Comparison of ENCODE assay signal across 8 mouse cellular contexts in the genomic region with DNA sequence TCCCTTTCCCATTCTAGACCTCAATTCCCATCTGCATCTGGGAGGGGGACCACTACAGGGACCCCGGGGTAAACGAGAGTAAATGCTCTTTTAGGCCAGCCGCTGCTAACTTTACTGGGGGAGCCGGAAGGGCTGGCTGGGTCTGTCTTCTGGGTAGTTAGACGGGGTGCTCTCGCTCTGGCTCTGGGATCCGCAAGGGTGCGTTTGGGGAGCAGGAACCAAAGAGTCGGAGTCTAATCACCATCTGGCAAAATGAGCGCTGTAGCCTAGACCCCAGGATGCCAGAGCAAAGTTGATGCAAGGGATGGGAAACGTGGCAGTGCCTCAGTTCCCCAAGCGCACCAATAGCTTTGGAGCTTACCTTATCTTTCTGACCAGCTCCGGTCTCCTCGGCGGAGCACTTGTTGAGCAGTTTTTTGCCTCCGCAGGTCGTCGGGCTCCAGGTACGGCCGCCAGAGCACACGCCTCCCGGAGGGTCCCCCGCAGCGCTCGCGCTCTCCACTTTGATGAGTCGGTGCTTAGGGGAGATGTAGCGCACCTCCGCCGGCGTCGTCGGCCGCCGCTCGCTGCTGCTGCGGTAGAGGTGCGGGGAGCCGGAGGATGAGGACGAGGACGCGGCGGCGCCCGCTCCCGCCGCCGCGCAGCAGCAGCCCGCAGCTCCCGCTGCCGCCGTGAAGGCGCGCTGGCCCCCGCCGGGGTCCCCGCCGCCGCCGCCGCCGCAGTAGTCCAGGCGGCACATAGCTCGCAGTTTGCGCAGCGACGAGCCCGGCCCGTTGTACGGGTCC. TPM values are rescaled to one million over a fixed set of nuclear protein-coding genes. Genes with fewer than 3 reads are reported as not detected.
A peak's percentile ranks its signal among the peaks of the same experiment; 100 is the strongest.
DNase-seq lines count a peak whose midpoint lies in the region; ATAC-seq and TF ChIP-seq lines count a peak whose summit lies in the region.

No protein-coding gene starts in this region.

- intact Hi-C loops in gastrocnemius, adult 2 months (cut with DNase I) = loop anchor here (5.0 kb wide), 1 partner anchor 62 kb away; no protein-coding TSS in a partner anchor

- peak overlapping the region; percentile 98 for H3K4me2 ChIP-seq in kidney, embryonic 15.5 days
- peak overlapping the region; percentile 92 for H3K4me2 ChIP-seq in midbrain, embryonic 16.5 days (ENCODE audit: low read length)

- TF ChIP-seq POLR2A in ES-Bruce4 (IDR thresholded peaks at IDR 0.05; ENCODE audit: insufficient read depth, low read length) = no peak

- H3K27me3 ChIP-seq in ES-Bruce4 (ENCODE audit: control insufficient read depth, insufficient read depth, low read length, poor library complexity, severe bottlenecking) = peaks cover 10% of the 10 kb centered on the region
- peaks cover 30% of the 10 kb centered on the region for H3K27me3 ChIP-seq in forebrain, embryonic 10.5 days (ENCODE audit: poor library complexity, severe bottlenecking)
- no peaks in the 10 kb centered on the region for H3K27me3 ChIP-seq in kidney, embryonic 15.5 days
- H3K27me3 ChIP-seq in midbrain, embryonic 16.5 days (ENCODE audit: control insufficient read depth, insufficient read depth, low read depth, low read length) = peaks cover 4% of the 10 kb centered on the region; the same call in 1 of the 2 replicates

- no peaks in the 10 kb centered on the region for H3K4me1 ChIP-seq in ES-Bruce4 (ENCODE audit: control insufficient read depth, insufficient read depth, low read length)
- H3K4me1 ChIP-seq in forebrain, embryonic 10.5 days = peaks cover 78% of the 10 kb centered on the region
- peaks cover 67% of the 10 kb centered on the region for H3K4me1 ChIP-seq in kidney, embryonic 15.5 days
- H3K4me1 ChIP-seq in midbrain, embryonic 16.5 days (ENCODE audit: control insufficient read depth, insufficient read depth, low read length) = peaks cover 34% of the 10 kb centered on the region

- H3K4me3 ChIP-seq in gastrocnemius, adult 2 months = peak overlapping the region; percentile 87
- peak overlapping the region; percentile 89 for H3K4me3 ChIP-seq in ES-Bruce4 (ENCODE audit: low read depth, low read length)
- H3K4me3 ChIP-seq in forebrain, embryonic 10.5 days = peak overlapping the region; percentile 82
- H3K4me3 ChIP-seq in kidney, embryonic 15.5 days (replicated peaks) = peak overlapping the region; percentile 82
- H3K4me3 ChIP-seq in midbrain, embryonic 16.5 days (ENCODE audit: low read depth, low read length) = peak overlapping the region; percentile 82

- DNase-seq in gastrocnemius, adult 2 months = no peak
- DNase-seq in gastrocnemius, postnatal 25 days = no peak
- no peak for DNase-seq in forebrain, embryonic 10.5 days (ENCODE audit: extremely low spot score, low spot score)
- DNase-seq in natural killer cell, adult 2 months (ENCODE audit: low spot score in 2 of 2) = no peak

- under 1% methylated on average over 71 of the region's 71 CpGs for WGBS in forebrain, embryonic 10.5 days
- WGBS in kidney, embryonic 15.5 days = under 1% methylated on average over 71 of the region's 71 CpGs
- WGBS in midbrain, embryonic 16.5 days = 1% methylated on average over 58 of the region's 71 CpGs

- peak overlapping the region; percentile 96 for H3K9ac ChIP-seq in ES-Bruce4 (ENCODE audit: low read depth, poor library complexity, severe bottlenecking)
- H3K9ac ChIP-seq in kidney, embryonic 15.5 days = peak overlapping the region; percentile 86
- H3K9ac ChIP-seq in midbrain, embryonic 16.5 days (ENCODE audit: low read depth, low read length) = peak overlapping the region; percentile 81

- ATAC-seq in kidney, embryonic 15.5 days (replicated peaks; ENCODE audit: low FRiP score) = no peak
- no peak for ATAC-seq in midbrain, embryonic 16.5 days
- no peak for ATAC-seq in monocyte, adult 5-6 weeks (replicated peaks; ENCODE audit: insufficient number of reproducible peaks, low FRiP score, low TSS enrichment, poor library complexity, severe bottlenecking)

- H3K9me3 ChIP-seq in ES-Bruce4 (replicated peaks; ENCODE audit: control insufficient read depth, insufficient read depth, low read length, poor library complexity, severe bottlenecking) = no peaks in the 10 kb centered on the region
- no peaks in the 10 kb centered on the region for H3K9me3 ChIP-seq in forebrain, embryonic 10.5 days
- H3K9me3 ChIP-seq in kidney, embryonic 15.5 days (replicated peaks) = no peaks in the 10 kb centered on the region
- H3K9me3 ChIP-seq in midbrain, embryonic 16.5 days (replicated peaks; ENCODE audit: control insufficient read depth, low read length, poor library complexity, severe bottlenecking) = no peaks in the 10 kb centered on the region

- H3K27ac ChIP-seq in gastrocnemius, adult 2 months = peak overlapping the region; percentile 97
- no peak overlapping the region for H3K27ac ChIP-seq in ES-Bruce4 (ENCODE audit: insufficient read depth, low read length)
- peak overlapping the region; percentile 93 for H3K27ac ChIP-seq in forebrain, embryonic 10.5 days
- peak overlapping the region; percentile 98 for H3K27ac ChIP-seq in kidney, embryonic 15.5 days
- H3K27ac ChIP-seq in midbrain, embryonic 16.5 days (ENCODE audit: low read length) = peak overlapping the region; percentile 82

- no peaks in the 10 kb centered on the region for H3K36me3 ChIP-seq in ES-Bruce4 (ENCODE audit: control insufficient read depth, insufficient read depth, low read length, poor library complexity, severe bottlenecking)
- H3K36me3 ChIP-seq in forebrain, embryonic 10.5 days (replicated peaks) = peaks cover 18% of the 10 kb centered on the region
- 0 out of 2 replicates have a peak, but pooled peaks cover 6% of the 10 kb centered on the region for H3K36me3 ChIP-seq in kidney, embryonic 15.5 days
- no peaks in the 10 kb centered on the region for H3K36me3 ChIP-seq in midbrain, embryonic 16.5 days (ENCODE audit: control insufficient read depth, insufficient read depth, low read length)

- no peak for TF ChIP-seq EP300 in ES-Bruce4 (IDR thresholded peaks at IDR 0.05; ENCODE audit: insufficient read depth, low read depth, low read length)

- no peak for TF ChIP-seq CTCF in gastrocnemius, adult 2 months (IDR thresholded peaks at IDR 0.05)
- no peak for TF ChIP-seq CTCF in ES-Bruce4 (IDR thresholded peaks at IDR 0.05; ENCODE audit: low read depth, low read length)

RNA-seq across cellular contexts. Expression of a gene that starts 2.9 kb away (rescaled TPM):
- total RNA-seq in gastrocnemius, adult 2 months (2021) = 10 to 100 TPM in 1 of 2 experiments, 1 to 10 TPM in 1; 6.5 to 10.0 TPM
- 1 to 10 TPM; 5.4 to 8.0 TPM for total RNA-seq in gastrocnemius, postnatal 25 days (2021)
- polyA plus RNA-seq in ES-Bruce4 (2011; ENCODE audit: insufficient read depth, insufficient read length, low read depth, missing spikeins) = 24.5 and 27.4 TPM in 2 replicates
- 2.8 and 3.0 TPM in 2 replicates for polyA plus RNA-seq in forebrain, embryonic 10.5 days (2016; fragmentation: Nextera tagmentation; extraction: Ambion mirVana)
- polyA plus RNA-seq in kidney, embryonic 15.5 days (2015; fragmentation: Nextera tagmentation; extraction: Ambion mirVana) = 3.8 and 4.9 TPM in 2 replicates
- polyA plus RNA-seq in midbrain, embryonic 16.5 days (2015; fragmentation: Nextera tagmentation; extraction: Ambion mirVana) = 3.5 and 4.2 TPM in 2 replicates
- 1.0 to 3.3 TPM (median 1.1 TPM) in 3 replicates for total RNA-seq in monocyte, adult 5-6 weeks (2017)
